Mouse (Mus musculus): ENCODE measurements around the gene Asb6.

The Asb6 gene

DNA sequence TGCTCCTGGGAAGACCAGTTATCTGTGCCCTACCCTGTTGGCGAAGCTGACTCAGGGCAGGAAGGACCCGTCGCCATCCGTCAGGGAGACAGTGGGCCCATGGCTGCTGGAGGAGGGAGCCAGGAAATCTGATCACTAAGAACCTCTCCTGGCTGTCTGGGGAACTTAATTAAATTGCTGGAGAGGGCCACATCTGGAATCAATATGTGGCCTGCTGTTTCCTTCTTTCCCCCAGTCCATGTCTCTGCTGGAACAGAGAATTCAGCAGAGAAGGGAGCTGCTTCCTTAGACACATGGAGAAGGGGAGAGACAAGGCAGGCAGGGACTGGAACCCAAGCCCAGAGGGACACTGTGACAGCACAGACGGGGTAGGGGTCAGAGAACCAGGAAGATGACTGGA is 3.5 kb upstream of the Asb6 start:
- no peak for DNase-seq

DNA sequence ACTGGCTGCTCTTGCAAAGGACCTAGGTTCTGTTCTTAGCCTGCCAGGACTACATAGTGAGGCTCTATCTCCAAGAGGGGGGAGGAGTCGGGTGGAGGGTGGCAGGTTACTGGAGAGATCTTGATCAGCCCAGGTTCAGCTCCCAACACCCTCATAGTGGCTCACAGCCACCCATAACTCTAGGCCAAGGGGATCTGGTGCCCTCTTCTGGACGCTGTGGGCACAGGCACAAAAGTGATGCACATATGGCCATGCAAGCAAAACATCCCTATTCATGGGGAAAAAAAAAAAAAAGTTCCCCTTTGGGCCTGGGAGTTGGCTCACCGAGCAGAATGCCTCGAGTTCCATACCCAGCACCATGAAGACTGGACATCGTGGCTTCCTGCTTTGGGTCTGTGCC is 818 bp downstream of the Asb6 start:
- peak; percentile 49 for DNase-seq

DNA sequence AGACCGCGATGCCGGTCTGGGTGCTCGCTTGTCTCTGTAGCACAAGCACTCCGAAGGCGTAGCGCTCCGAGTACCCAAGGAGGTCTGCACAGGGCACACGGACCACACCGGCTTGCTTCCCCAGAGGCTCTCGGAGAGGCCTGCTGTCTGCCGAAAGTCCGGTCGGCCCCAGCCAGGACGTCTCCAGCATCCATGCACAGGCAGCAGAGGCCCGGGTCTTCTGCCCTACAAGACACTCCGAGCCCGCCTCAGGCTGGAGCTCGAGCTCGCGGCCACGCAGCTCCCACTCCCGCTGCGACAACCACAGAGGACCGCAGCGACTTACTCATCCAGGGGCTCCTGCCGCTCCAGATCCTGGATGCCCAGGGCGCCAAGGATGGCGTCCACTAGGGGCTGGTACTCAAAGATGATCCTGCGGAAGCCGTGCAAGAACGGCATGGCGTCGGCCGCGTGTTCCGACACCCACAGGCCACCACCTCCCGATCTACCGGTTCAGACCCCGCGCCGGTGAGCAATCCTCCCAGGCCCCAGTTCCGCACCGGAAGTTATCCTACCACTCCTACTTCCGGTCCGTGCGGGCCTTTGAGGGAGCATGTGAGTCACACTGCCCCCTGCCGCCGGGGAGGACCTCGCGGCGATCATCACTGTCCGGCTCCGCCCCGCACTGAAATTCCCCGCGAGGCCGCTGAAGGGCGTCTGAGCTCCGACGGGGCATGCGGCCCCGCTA is 2.2 kb downstream of the Asb6 start:
- peak; percentile 96 for DNase-seq

GRCm38 (mm10) chr2:30826825-30827748 is 3.0 kb downstream of the Asb6 start:
- DNase-seq = peak; percentile 67

GRCm38 (mm10) chr2:30823385-30824153 is 6.6 kb downstream of the Asb6 start:
- DNase-seq = peak; percentile 78

- no peak for DNase-seq
These were observed 7.7 kb downstream of the Asb6 start for GRCm38 (mm10) chr2:30822460-30822859.

DNA sequence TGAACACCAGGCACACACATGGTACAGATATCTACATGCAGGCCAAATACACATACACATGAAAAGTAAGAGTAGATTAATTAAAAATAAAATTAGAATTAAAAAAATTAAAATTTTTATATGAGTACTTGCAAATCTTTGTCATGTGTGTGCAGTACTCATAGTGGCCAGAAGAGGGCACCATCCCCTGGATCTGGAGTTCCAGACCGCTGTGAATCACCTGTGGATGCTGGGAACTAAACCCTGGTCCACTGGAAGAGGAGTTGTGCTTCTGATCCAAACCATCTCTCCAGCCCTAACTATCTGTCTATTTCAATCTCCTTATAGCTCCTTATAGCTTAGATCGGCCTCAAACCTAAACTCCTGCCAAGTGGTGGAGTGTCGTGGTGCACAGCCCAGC is 9.1 kb downstream of the Asb6 start:
- no peak for DNase-seq

GRCm38 (mm10) chr2:30819873-30820272 is 10.3 kb downstream of the Asb6 start:
- DNase-seq = no peak

DNA sequence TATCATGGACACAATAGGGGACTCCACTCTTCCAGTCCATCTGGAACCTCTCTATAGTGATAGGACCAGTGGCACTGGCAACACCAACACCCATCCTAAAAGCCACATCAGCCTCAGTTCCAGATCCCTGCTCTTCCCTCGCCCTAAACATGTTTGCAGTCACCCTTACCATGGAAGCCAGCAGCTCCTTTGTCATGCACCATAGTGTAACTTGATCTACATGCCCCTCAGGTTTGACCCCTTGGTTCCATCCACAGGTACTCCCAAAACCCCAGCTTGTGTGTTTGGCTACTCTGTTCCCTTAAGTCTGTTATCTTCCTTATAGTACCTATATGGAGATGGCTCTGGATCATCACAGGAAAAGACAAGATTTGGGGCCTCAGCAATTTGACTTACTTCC is 13.8 kb downstream of the Asb6 start:
- no peak for DNase-seq

GRCm38 (mm10) chr2:30810573-30810972 is 19.6 kb downstream of the Asb6 start:
- DNase-seq = no peak

- DNase-seq = peak; percentile 39
These were observed 20.6 kb downstream of the Asb6 start for GRCm38 (mm10) chr2:30809503-30809902.

GRCm38 (mm10) chr2:30808296-30808655 is 21.9 kb downstream of the Asb6 start:
- DNase-seq = no peak

DNA sequence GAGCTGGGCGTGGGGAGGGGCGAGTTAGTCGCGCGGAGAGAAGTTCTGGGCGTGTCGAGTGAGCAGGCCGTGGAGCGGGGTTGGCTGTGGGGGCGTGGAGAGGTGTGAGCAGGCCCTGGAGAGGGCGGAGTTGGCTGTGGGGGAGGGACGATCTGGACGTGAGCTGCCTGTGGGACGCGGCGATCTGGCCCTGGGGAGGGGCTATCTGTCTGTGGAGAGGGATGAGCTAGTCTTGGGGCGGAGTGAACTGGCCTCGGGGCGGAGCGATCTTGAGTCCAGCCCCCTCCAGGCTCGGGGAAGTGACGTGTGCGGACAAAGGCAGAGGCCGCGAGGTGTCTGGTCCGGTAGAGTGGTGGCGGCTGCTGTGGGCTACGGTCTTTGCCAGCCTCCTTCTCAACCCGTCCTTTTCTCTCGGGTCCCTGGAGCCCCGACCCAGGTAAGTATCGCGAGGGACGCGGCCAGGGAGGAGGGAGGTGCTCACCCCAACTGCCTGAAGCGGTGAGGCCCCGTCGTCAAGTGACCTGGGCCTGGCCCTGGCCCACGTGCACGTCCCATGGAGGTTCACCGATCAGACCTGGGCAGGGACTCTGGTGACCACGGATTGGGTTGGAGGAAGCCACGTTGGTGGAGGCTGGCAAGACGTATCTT is 22.4 kb downstream of the Asb6 start, which contains the start of gene Ntmt1:
Gene Ntmt1 (plus strand): TSS at position 179 of the 648 bp plus-strand sequence.
- peak; percentile 100 for DNase-seq

DNA sequence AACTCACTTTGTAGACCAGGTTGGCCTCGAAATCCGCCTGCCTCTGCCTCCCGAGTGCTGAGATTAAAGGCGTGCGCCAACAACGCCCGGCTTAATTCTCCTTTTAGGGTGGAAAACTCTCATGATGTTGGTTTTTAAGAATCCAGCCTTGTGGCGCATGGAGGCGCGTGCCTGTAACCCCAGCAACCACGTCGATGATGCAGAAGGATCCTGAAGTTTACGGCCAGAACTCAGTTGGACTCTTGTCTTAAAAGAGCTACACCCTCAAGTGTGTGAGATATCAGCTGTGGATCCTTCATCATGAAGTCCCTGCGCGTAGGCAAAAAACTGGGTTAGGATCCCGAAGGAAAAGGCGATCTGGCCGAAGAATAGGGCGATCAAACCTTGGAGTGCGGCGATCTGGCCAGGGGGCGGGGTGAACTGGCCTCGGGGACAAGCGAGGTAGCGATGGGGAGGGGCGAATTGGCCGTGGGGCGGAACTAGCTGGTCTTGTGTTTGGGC is 22.9 kb downstream of the Asb6 start:
- DNase-seq = no peak

- no peak for DNase-seq
These were observed 24.1 kb downstream of the Asb6 start for GRCm38 (mm10) chr2:30805983-30806382.

DNA sequence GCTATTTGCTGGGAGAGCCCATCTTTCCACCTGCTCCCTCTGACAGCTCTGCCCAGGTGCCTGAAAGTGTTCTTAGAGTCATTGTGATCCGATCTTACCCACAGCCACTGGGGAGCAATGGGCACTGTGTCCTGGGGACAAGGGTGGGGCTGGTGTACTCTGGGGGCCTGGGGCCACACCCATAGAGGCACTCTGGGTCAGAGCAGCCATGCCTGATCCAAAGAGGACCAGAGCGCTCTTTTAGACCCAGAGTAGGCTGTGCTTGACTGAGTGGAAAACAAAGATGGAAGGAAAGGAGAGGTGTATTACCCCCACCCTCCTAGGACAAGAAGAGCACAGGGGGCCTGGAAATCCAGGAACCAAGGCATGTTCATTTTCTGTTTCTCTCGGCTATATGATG is 26.5 kb downstream of the Asb6 start, which contains the start of gene 1700001O22Rik:
Gene 1700001O22Rik (minus strand): TSS at position 58 of the 400 bp plus-strand sequence.
- no peak for DNase-seq

DNA sequence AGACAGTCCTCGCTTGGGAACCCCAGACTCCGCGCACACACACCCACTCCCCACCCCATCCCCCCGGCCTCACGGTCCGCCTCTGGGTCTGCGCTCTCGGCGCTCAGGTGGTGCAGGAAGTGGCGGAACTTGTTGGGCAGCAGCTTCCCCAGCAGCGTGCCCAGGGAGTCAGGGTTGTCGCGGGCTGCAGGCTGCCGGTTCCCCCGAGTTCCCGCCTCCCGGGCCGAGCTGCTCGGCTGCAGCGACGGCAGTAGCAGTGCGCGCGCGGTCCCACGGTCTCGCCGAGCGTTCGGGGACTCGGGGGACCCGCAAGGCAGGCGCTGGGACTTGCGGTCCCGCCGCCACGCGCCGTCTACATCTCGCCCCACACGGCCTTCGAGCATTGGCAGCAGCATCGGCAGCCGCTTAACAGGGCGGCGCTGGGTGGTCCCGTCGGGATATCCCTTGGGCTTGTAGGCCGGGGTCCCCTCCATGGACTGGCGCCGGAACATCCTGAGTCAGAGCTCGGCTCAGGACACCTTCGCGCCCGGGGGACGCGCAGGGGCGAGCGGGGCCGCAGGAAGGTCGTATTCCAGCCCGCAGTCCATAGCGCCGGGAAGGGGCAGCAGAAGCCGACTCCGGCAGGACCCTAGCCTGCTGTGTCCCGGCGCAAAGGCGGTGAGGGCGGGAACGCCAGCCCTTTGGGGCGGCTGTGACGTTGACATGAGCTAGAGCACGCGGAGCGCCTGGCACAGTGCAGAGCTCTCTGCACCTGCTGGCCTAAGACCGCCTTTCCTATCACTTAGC is 28.9 kb downstream of the Asb6 start:
- peak; percentile 41 for DNase-seq

DNA sequence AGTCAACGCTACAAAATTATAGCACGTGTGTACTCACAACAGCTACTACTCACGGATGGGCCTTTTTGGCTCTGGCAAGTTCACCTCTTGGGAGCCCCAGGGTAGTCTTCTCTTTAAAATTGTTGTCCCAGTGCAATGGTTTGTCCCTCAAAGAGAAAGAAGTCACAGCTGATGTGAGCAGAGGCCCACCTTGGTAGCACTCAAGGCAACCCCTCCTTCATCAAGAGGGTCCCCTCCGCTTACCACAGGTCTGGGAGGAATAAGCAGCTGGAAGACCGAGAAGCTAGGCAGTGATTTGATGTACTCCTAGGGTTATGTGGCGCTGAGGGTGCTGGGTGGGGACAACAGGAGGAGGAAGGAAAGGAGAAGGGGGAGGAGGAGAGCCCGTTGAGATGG is 29.5 kb downstream of the Asb6 start:
- no peak for DNase-seq

GRCm38 (mm10) chr2:30799456-30799855 is 30.7 kb downstream of the Asb6 start:
- DNase-seq = no peak

- DNase-seq = peak; percentile 88
These were observed 33.8 kb downstream of the Asb6 start for GRCm38 (mm10) chr2:30796382-30796781.

DNA sequence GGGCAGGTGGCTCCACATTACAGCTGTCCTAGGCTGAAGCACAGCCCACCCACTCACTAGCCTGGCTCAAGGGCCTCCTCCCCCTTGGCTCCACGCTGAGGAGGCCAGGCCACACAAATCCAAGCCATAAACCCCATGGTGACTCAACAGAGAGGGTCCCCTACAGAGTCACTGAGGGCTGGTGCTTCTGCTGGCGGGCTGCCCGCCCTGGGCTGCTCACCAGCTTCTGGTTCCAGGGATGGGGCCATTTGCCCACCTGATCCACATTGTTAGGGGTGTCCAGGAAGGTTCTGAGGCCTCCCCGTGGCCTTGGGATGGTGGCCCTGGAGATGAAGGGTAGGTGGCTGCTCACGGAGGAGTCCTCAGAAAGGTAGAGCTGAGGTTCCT is 34.3 kb downstream of the Asb6 start:
- DNase-seq = no peak
